Mouse (Mus musculus): Measurements from ENCODE around the gene Papolg. TPM values are rescaled to one million over a fixed set of nuclear protein-coding genes. Genes with fewer than 3 reads are reported as not detected.
"Not testable (repeated sequence)": the region's sequence is repeated elsewhere in the genome, so short reads cannot be mapped to it uniquely, and the experiment has no call there.

The Papolg gene
- 2.5 and 3.4 TPM in 2 replicates for polyA plus RNA-seq (2012; rRNA removed)

DNA sequence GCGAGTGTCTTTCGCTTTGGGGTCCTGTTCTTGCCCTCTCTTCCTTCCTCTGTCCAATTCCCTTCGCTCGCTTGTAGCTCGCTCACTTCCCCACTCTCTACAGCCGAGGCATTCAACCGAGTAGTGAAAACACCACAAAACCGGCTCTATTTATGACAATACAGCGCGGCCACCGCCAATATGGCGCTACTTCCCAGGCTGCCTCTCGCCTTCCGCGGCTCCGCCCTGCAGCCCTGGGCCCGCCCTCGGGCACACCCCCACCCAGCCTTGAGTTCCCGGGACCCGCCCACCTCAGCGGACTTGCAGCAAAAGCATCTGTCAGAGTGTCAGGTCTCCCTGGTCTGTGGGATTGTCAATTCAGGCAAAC, at the start of gene Papolg:
Gene Papolg, minus strand, starts transcription at position 194 of the 367 bp plus-strand sequence.
- WGBS: 2% methylated on average over 21 of the region's 21 CpGs
- DNase-seq (ENCODE audit: low read depth, low spot score): peak; percentile 66

DNA sequence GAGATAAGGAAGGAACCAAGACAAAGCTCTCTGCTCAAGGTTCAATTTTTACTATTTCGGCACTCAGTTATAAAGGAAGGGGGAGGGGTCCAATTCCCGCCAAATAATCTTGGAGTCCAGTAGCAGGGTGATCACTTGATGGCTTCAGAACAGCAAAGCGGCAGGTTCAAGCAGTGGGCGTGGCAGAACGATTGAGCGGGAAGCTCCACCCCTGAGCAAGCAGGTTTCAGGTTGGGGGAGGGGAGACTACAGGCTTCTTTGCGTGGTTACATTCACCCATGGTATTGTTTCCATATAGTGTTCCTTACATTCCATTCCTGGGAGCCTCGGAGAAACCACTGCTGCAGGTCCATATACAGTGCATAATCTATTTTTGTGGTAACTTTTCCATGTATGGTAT, 33.1 kb upstream of the Papolg start:
- DNase-seq (ENCODE audit: low read depth, low spot score): not testable (repeated sequence)
- 11% methylated on average over 8 of the region's 8 CpGs for WGBS

- WGBS: 21% methylated on average over 8 of the region's 8 CpGs
- no peak for DNase-seq (ENCODE audit: low read depth, low spot score)
Observed at GRCm38 (mm10) chr11:23927643-23928042, 32.6 kb upstream of the Papolg start.

DNA sequence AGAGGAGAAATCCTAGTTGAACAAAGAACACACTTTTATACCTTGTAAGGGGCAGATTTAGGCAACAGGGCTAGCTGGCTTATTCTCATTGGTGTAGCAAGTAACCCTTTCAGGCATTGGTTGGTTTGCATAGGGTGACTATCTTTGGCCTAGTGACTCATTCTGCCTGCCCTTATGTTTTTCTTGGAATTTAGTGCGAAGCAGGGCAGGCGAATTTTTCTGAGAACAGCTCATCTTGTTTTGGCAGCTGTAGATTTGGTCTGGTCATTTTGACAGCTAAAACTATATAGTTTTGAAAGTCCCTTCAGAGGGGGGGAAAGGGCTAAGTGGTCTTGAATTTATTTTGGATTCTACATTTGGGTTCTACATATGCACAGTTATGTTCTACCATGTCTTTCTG, 18.8 kb upstream of the Papolg start:
- 78% methylated on average over 2 of the region's 2 CpGs for WGBS
- DNase-seq (ENCODE audit: low read depth, low spot score): not testable (repeated sequence)

DNA sequence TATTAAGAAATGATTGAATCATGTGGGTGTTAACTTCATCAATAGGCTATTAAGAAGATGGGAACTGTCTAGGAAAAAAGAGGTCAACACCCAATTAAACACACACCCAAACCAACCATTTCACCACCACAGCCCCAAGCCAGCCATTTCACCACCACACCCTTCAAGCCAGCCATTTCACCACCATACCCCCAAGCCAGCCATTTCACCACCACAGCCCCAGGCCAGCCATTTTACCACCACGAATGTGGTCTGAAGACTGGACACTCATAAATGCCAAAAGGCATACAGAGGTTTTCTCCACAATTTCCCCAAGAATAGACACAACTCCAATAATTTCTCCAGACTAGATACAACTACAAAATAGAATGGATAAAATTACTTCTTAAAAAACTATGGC, 8.9 kb upstream of the Papolg start:
- DNase-seq (ENCODE audit: low read depth, low spot score): no peak
- 80% methylated on average over 1 of the region's 1 CpGs for WGBS

- WGBS: under 1% methylated on average over 48 of the region's 48 CpGs
- DNase-seq (ENCODE audit: low read depth, low spot score): no peak
Observed at GRCm38 (mm10) chr11:23894141-23895059, 653 bp downstream of the Papolg start.

- DNase-seq (ENCODE audit: low read depth, low spot score): no peak
Observed at GRCm38 (mm10) chr11:23893556-23893955, 1.5 kb downstream of the Papolg start.

DNA sequence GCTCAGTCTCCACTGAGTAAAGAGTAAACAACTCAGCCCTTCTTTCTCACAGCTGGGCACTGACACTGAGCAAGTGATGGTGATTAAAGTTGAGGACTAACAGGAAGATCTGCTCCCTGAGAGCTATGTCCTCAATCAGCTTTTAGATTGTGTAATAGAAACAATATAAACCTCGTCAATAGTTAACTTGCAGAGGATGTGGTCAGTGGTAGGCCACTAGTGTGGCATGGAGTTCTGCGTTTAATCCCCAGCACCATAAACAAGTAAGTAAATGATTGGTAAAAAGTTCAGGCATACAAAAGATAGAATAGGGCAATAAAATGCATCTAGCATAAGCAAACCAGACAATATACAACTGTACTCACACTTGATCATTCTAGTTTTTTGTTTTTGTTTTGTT, 30.7 kb downstream of the Papolg start:
- DNase-seq (ENCODE audit: low read depth, low spot score): peak; percentile 43
- WGBS: 23% methylated on average over 2 of the region's 2 CpGs

- no peak for DNase-seq (ENCODE audit: low read depth, low spot score)
- 35% methylated on average over 4 of the region's 4 CpGs for WGBS
Observed at GRCm38 (mm10) chr11:23856723-23857112, 38.3 kb downstream of the Papolg start.

GRCm38 (mm10) chr11:23856054-23856722, 38.9 kb downstream of the Papolg start:
- DNase-seq (ENCODE audit: low read depth, low spot score): peak; percentile 73
- WGBS: 24% methylated on average over 7 of the region's 7 CpGs

DNA sequence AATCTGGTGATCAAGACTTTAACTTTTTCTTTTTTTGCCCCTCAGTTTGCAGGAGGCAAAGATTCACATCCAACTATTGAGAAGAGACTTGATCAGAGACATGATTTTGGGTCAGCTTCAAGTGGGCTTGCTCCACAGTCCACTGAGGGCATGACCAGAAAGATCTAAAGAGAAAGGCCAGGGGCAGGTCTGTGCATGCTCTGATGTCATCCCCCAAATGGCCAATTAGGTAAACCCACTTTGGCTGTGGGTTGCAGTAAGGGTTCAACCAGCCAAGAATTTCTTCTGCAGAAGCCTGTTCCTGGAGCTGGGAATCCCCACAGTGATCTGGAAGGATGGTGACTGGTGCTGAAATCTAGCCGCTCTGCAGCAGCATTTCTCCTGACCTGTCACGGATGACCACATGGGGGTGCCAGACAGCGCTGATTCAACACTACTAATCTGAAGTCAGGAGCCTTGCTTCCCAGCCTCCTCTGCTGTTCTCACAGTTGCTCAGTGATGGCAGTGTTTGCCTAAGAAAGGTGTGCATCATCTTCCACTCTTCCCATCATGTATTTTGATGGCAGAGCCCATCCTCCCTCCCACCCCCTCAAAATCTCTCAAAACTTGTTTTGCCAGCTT, 39.8 kb downstream of the Papolg start:
- WGBS: 18% methylated on average over 3 of the region's 3 CpGs

GRCm38 (mm10) chr11:23853306-23853705, 41.7 kb downstream of the Papolg start:
- 44% methylated on average over 5 of the region's 5 CpGs for WGBS
- no peak for DNase-seq (ENCODE audit: low read depth, low spot score)

More for the DNA sequence above, 39.8 kb downstream of the Papolg start:
- peak; percentile 33 for DNase-seq (ENCODE audit: low read depth, low spot score)

DNA sequence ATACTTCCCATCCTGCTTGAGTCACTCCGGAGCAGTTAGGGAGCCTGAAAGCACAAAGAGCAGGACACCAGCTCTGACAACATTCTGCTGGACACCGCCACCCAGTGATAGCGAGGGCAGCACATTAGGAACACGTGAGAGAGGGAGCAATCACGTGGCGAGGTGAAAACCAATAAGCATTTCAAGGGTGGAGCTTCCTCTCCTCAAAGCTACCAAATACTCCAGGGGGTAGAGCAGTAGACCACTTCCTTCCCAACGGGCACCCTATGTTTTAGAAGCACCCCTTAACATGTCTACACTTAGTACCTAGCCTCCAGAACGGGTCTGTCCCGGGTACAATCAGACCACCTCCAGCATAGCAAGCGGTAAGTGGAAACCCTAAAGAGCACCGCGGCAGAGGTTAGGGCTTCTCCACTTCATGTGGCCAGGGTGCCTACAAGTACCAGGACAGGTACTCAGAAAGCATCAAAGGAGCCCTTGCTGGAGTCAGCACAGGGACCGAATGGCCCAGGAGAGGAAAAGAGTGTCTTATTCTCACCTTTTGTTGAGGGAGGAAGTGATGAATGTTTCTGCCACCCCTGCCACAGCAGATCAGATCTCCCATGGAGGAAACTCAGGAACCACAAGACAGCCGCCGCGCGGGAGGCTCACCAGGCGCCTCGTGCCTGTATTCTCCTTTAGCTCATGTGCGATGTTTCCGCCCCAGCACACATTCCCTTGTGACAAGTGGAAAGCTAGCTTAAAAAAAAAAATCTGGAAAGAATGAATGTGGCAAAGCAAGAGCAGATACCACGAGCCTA, 48.8 kb downstream of the Papolg start:
- 71% methylated on average over 22 of the region's 22 CpGs for WGBS

DNA sequence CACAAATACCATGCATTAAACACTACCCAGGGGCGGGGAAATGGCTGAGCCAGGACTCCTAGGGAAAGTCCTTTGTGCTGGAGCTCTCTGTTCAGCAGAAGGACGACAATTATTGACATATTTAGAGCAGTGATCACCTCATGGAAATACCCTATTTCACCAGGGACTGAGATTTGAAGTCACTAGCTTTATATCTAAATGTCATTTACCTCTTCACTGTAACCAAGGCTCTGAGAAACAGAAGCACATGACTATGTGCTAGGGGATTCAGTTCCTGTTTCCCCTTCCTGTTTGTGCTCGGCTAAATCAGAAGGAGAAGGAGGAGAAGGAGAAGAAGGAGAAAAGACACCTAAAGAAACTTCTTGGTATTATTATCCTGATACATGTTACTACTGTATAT, 71.8 kb downstream of the Papolg start:
- 69% methylated on average over 3 of the region's 3 CpGs for WGBS
- DNase-seq (ENCODE audit: low read depth, low spot score): no peak

More for the DNA sequence above, 48.8 kb downstream of the Papolg start:
- no peak for DNase-seq (ENCODE audit: low read depth, low spot score)

DNA sequence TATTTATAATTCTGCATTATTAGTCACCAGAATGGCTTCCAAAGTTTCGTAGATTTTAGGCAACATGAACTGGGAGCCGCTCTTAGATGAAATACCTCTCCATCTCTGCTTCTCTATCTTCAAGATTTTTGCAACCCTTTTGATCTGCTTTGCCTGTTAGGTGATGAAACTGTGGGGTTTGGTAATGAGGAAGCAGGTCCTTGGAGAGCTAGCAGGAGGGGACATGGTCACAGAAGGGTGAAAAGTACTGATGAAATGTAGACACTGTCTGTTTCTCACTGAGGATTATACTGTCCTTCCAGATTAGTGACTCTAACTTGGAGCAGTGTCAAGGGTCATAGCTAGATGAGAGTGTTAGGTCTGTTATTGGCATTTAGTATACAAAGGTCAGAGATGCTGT, 73.4 kb downstream of the Papolg start:
- DNase-seq (ENCODE audit: low read depth, low spot score): no peak
- WGBS: 83% methylated on average over 2 of the region's 2 CpGs

DNA sequence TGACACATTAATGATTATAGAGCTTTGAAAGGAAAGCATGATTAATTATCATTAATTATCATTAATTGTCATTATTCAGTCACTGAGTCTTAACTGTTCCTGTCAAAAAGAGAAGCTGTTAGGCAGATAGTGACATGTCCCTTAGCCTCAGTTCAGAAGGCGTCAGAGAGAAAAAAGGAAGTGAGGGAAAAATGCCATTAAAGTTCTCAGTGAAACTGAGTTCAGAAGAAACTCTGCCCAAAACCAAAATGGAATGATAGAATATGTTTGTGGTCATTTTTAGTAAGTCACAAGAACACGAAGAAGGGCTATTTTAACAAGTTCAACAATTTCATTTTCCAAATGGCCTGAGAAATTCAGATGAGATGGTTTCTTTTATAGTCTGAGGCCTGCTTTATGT, 74.1 kb downstream of the Papolg start:
- WGBS: 72% methylated on average over 2 of the region's 2 CpGs
- DNase-seq (ENCODE audit: low read depth, low spot score): no peak

DNA sequence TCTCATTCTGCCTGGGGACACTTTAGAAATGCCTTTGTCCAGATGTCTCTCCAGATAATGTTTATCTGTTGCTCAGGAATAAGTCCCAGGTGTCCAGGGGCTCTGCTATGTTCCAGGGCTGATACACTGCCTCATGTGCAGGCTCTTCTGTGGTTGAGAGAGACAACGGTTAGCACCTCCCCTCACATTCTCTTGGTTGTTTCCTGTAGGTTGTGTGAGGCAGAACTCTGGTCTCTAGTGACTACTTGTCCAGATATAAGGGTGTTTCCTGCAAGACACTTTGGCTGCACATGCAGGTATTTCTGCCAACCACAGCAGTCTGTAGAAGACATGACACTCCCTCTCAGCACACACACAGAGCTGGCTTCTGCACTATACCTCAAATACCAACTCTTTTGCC, 76.3 kb downstream of the Papolg start:
- no peak for DNase-seq (ENCODE audit: low read depth, low spot score)
- WGBS: 56% methylated on average over 1 of the region's 1 CpGs

Measured in large intestine, adult 2 months (tissue).